ENCODE assay signal across 12 mouse cellular contexts in genomic region chr1:185456327-185456726, GRCm38 (mm10). TPM values are rescaled to one million over a fixed set of nuclear protein-coding genes. Genes with fewer than 3 reads are reported as not detected.
DNase-seq lines count a peak whose midpoint lies in the region; ATAC-seq and TF ChIP-seq lines count a peak whose summit lies in the region.
"Had no signal": no experiment of that assay in that cellular context is flagged by ENCODE, and none has a peak within 500 bp of the region (broad histone marks: within the 10 kb centered on the region; RNA-seq: fewer than 3 reads in every experiment).

No protein-coding gene starts in this region.

- H3K9ac ChIP-seq in forebrain, embryonic 13.5 days = peak overlapping the region; percentile 88; the same call in 1 of the 2 replicates
- H3K9ac ChIP-seq in neural tube, embryonic 13.5 days = no peak overlapping the region
- H3K9ac ChIP-seq: embryonic facial prominence, embryonic 15.5 days had no signal

- H3K36me3 ChIP-seq in forebrain, embryonic 13.5 days (ENCODE audit: poor library complexity, severe bottlenecking) = no peaks in the 10 kb centered on the region
- H3K36me3 ChIP-seq in neural tube, embryonic 13.5 days = no peaks in the 10 kb centered on the region
- H3K36me3 ChIP-seq: embryonic facial prominence, embryonic 15.5 days had no signal

- no peak for ATAC-seq in forebrain, embryonic 13.5 days
- ATAC-seq in neural tube, embryonic 13.5 days (ENCODE audit: low read depth) = no peak
- ATAC-seq: lung, postnatal 0 days had no signal

- H3K9me3 ChIP-seq in forebrain, embryonic 13.5 days (replicated peaks) = no peaks in the 10 kb centered on the region
- no peaks in the 10 kb centered on the region for H3K9me3 ChIP-seq in neural tube, embryonic 13.5 days
- H3K9me3 ChIP-seq: embryonic facial prominence, embryonic 15.5 days had no signal

- intact Hi-C loops in left cerebral cortex, adult 2 months (cut with DNase I) = loop anchor here (5.0 kb wide), 1 partner anchor 41 kb away; no protein-coding TSS in a partner anchor
- intact Hi-C loops in left cerebral cortex, postnatal 10 days (cut with DNase I) = loop anchor here (5.0 kb wide), 1 partner anchor 46 kb away; no protein-coding TSS in a partner anchor

- no peak for DNase-seq in left cerebral cortex, adult 2 months (ENCODE audit: extremely low spot score in 1 of 2, low spot score in 2 of 2)
- DNase-seq in left cerebral cortex, postnatal 10 days (ENCODE audit: extremely low spot score in 1 of 2, low spot score in 2 of 2) = no peak
- peak; percentile 59 for DNase-seq in liver
- DNase-seq in thymus, postnatal 14 days = no peak
- DNase-seq in spleen, postnatal 4 days (ENCODE audit: low spot score in 2 of 2) = no peak
- DNase-seq: cerebellum, adult 11-12 months; kidney, adult 11 months; thymus, adult 2 months had no signal

- H3K4me3 ChIP-seq in left cerebral cortex, adult 2 months = peak overlapping the region; percentile 61
- peak overlapping the region; percentile 66 for H3K4me3 ChIP-seq in forebrain, embryonic 13.5 days
- H3K4me3 ChIP-seq in neural tube, embryonic 13.5 days = peak overlapping the region; percentile 51

- 0 out of 2 replicates have a peak overlapping the region, but pooled peaks have one; percentile 36 for H3K27ac ChIP-seq in left cerebral cortex, adult 2 months
- no peak overlapping the region for H3K27ac ChIP-seq in forebrain, embryonic 13.5 days
- H3K27ac ChIP-seq in neural tube, embryonic 13.5 days (replicated peaks) = no peak overlapping the region
- H3K27ac ChIP-seq: embryonic facial prominence, embryonic 15.5 days had no signal

- 90% methylated on average over 9 of the region's 9 CpGs for WGBS in forebrain, embryonic 13.5 days
- WGBS in neural tube, embryonic 13.5 days = 86% methylated on average over 9 of the region's 9 CpGs

- TF ChIP-seq CTCF in left cerebral cortex, adult 2 months (IDR thresholded peaks at IDR 0.05) = no peak

- peaks cover 18% of the 10 kb centered on the region; the same call in 1 of the 2 replicates for H3K27me3 ChIP-seq in forebrain, embryonic 13.5 days
- peaks cover 48% of the 10 kb centered on the region for H3K27me3 ChIP-seq in neural tube, embryonic 13.5 days

- H3K4me1 ChIP-seq in forebrain, embryonic 13.5 days = peaks cover 18% of the 10 kb centered on the region
- peaks cover 12% of the 10 kb centered on the region for H3K4me1 ChIP-seq in neural tube, embryonic 13.5 days (replicated peaks)

- H3K4me2 ChIP-seq in forebrain, embryonic 13.5 days = peak overlapping the region; percentile 95
- H3K4me2 ChIP-seq in neural tube, embryonic 13.5 days = peak overlapping the region; percentile 90

RNA-seq across cellular contexts. Expression of gene Slc30a10, which starts 1.7 kb away (rescaled TPM):
- 1 to 10 TPM; 7.5 to 8.3 TPM for total RNA-seq in left cerebral cortex, adult 2 months (2021)
- 10 to 100 TPM; 13.5 to 16.0 TPM for total RNA-seq in left cerebral cortex, postnatal 10 days (2021)
- 8.2 and 10.5 TPM in 2 replicates for polyA plus RNA-seq in forebrain, embryonic 13.5 days (2015; fragmentation: Nextera tagmentation; extraction: Ambion mirVana)
- 2.7 and 2.9 TPM in 2 replicates for polyA plus RNA-seq in neural tube, embryonic 13.5 days (2015; fragmentation: Nextera tagmentation; extraction: Ambion mirVana)
- polyA plus RNA-seq: lung, postnatal 0 days had no signal
